Mouse (Mus musculus): ENCODE measurements around the gene Larp6.

Larp6 gene

DNA sequence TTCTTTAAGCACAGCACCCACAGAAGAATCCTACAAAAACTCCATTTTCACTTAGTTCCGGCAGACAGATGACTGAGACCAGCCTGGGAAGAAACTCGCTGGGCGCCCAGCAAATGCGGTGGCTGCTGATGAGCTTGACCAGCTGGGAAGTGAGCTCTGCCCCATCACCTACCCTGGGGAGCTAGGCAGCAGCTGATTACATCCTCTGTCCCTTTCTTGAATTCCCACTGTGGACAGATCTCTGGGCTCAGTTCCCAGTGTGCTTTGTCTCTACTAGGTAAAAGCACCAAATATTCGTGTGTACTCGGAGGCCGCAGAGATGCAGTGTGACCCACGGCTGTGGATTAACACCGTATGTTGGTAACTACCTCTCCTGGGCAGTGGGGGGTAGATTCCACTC, 55.6 kb downstream of the Larp6 start:
- no peak for DNase-seq

DNA sequence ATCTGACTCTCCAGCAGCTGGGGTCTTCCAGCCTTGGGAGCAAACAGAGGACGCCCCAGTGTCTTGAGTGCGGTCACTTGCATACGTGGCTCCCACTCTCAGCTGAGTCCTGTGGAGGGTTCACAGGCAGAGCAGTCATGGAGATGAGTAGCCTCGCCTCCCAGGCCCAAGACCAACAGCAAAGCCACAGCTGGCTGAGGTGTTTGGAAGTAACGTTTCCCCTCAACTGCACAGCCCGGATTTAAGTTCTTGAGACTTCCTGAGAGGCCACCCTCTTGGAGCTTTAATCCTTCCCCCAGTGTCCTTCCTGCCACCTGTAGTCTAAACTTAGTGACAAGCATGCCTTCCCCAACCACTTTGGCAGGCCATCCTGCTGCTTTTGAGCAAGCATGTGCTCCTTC, 56.9 kb downstream of the Larp6 start:
- peak; percentile 21 for DNase-seq

DNA sequence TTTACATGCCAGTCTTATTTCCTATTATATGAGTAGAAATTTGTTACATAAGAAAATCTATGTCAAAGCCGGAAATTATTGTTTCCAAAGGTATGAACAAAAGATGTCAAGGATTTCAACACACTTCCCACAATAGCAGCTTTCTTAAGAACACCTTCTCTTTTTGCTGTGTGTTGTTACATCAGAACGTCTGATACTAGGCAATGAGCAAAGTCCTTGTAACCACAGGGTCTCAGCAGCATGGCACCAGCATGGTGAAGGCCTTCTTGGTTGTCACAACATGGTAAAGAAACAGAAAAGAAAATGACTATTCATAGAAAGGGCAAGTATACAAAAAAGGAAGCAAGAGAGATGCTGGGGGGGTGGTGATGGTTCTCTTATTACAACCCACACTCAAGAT, 60.9 kb downstream of the Larp6 start:
- no peak for DNase-seq

DNA sequence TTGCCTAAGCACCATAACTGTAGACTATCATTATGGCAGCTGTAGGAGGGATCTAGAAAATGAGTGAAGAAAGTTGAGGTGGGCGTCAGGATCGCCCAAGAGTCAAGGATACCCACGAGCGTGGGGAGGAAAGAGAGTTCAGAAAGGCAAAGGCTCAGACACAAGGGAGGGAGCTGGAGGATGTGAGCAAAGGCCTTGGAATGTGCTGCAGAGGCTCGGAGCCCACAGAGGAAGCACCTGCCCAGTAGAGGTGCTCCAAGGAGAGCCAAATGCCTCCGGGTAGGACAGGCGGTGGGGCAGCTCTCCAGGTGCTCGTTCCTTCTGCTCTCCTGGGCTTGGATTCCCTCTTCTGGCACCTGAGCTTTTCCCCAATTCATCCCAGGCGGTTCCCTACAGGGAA, 64.1 kb downstream of the Larp6 start:
- DNase-seq, result no peak

DNA sequence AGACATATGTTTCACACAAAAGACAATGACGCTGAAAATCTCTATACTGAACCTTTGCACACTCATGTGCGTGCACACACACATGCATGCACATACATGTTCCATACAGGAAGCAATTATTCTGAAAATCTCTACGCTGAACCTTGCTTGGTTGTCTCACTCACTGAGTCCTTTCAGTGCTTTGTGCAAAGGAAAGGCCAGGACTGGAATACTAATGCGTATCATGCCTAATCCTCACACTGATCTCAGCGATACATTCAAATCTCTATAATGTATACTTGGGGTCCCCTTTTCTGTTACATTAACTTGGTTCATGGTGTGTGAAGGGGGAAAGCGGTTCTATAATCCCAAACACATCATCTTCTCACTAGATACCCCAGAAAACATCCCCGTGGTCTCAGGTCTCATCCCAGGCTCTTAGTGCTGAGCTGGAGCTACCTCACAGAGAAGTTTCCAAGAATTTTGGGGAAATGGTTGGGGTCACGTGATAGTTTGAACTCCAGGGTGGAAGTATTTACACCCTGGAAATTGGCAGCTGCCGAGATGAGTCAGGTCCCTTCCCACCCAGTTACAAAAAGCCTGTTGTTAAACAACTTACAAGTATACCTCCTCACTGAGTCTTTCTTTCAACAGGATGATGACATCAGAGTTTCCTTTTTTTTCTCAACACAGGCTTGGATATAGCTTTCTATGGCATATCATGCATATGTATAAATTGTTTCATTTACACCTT, 69.4 kb downstream of the Larp6 start:
- no peak for DNase-seq

DNA sequence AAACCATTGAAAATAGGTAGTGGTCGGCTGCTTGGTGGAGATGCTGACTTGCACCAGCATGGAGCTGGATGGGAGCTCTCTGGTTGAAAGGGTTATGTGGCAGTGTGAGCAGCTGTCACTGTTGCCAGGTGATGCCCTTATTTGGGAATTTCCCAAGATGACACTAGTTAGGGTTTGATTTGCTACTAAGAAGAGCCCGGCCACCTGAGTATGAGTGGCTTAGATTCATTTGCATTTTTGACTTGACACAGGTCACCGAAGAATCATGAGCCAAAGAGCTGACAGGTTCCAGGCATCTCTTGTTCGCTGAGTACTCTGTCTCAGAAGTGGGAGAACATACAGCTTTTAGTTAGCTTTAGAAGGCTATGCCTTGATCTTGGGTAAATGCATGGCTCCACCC, 72.3 kb downstream of the Larp6 start:
- DNase-seq, result no peak

DNA sequence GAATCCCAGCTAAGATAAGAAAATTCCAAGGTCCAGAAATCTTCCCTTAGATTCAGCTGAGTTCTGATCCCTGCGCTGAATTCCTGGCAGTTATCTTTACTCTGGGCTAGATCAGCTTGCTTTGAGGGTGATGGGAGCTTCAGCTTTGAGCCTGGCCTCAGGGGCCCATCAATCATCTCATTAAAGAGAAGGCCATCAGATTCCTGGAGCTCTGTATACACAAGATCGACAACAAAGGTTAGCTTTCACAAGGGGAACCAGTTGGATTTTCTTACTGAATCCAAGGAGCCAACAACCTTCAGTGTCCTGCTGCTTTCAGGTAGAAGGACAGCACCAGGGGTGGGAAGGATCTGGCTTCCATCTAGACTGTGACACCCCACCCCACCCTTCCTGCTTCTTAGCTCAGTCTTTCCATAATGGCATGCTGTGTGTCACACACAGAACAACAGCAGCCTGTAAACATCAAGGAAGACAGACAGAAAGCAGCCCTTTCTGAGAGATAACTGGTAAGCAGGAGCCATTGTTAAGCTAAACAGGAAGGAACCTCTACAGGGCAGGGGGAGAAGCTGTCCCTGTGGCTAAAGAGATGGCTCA, 74.8 kb downstream of the Larp6 start:
- no peak for DNase-seq
